Mouse (Mus musculus) intestine, embryonic 16.5 days (tissue): ENCODE measurements around the gene Mbnl1. TPM values are rescaled to one million over a fixed set of nuclear protein-coding genes. Genes with fewer than 3 reads are reported as not detected.
"Not testable (repeated sequence)": the region's sequence is repeated elsewhere in the genome, so short reads cannot be mapped to it uniquely, and the experiment has no call there.

ENCODE experiments used
- ATAC-seq: fragments of 200-750 bp; cut with Nextera tagmentation; 2 replicates; pipeline ENCODE4 v1.8.0; 2017; ENCODE audit warnings: moderate TSS enrichment, moderate library complexity
- H3K27ac ChIP-seq: fragments of 300-500 bp; sonication (generic); 2 replicates; pipeline ENCODE4 v1.5.1; 2014; ENCODE audit warnings: mild to moderate bottlenecking, low read length
- H3K27me3 ChIP-seq: fragments of 300-500 bp; sonication (generic); replicated peaks from 2 replicates; pipeline ENCODE4 v1.6.1; 2014; ENCODE audit warnings: low read length, control low read depth, mixed read lengths; ENCODE audit not compliant: control insufficient read depth, insufficient read depth
- H3K36me3 ChIP-seq: fragments of 300-500 bp; sonication (generic); 2 replicates; pipeline ENCODE4 v1.6.1; 2014; ENCODE audit warnings: low read length, control low read depth; ENCODE audit not compliant: control insufficient read depth, insufficient read depth
- H3K4me1 ChIP-seq: fragments of 300-500 bp; sonication (generic); 2 replicates; pipeline ENCODE4 v1.6.1; 2014; ENCODE audit warnings: low read length, control low read depth, mixed read lengths; ENCODE audit not compliant: control insufficient read depth, insufficient read depth
- H3K4me2 ChIP-seq: fragments of 300-500 bp; sonication (generic); 2 replicates; pipeline ENCODE4 v1.6.1; 2014; ENCODE audit warnings: low read depth, low read length, control low read depth
- H3K4me3 ChIP-seq: fragments of 300-500 bp; sonication (generic); 2 replicates; pipeline ENCODE4 v1.5.1; 2014; ENCODE audit warnings: mild to moderate bottlenecking, low read length
- H3K9ac ChIP-seq: fragments of 300-500 bp; sonication (generic); 2 replicates; pipeline ENCODE4 v1.6.1; 2014; ENCODE audit warnings: low read depth, low read length
- H3K9me3 ChIP-seq: fragments of 300-500 bp; sonication (generic); 2 replicates; pipeline ENCODE4 v1.6.1; 2016; ENCODE audit warnings: low read length, control low read depth; ENCODE audit not compliant: control insufficient read depth
- WGBS: fragments of 180-500 bp; shearing (Covaris S2); extraction: QIAGEN DNeasy Blood & Tissue Kit; methylation state at CpG from one replicate; pipeline ENCODE4 v1.1.7; 2014; 5-methylcytosine and 5-hydroxymethylcytosine counted together
- polyA plus RNA-seq: library from polyadenylated mRNA; unstranded; fragments of >200 nt; fragmentation: Nextera tagmentation; extraction: Ambion mirVana; gene quantifications from 2 replicates; pipeline ENCODE4 v1.2.1, GENCODE M21; 2015

The Mbnl1 gene
- 94.3 and 98.2 TPM in 2 replicates for polyA plus RNA-seq

GRCm38 (mm10) chr3:60472681-60473177 is at the start of gene Mbnl1:
Gene Mbnl1 (plus strand): TSS chr3:60472830.
- no peaks in the 10 kb centered on the region for H3K9me3 ChIP-seq
- H3K27ac ChIP-seq: no peak within 1 kb of the TSS
- 54% methylated on average over 5 of the region's 5 CpGs for WGBS
- H3K27me3 ChIP-seq: no peaks in the 10 kb centered on the region
- no peak within 1 kb of the TSS for H3K9ac ChIP-seq
- no peaks in the 10 kb centered on the region for H3K36me3 ChIP-seq
- no peak within 1 kb of the TSS for H3K4me2 ChIP-seq
- H3K4me1 ChIP-seq: no peaks in the 10 kb centered on the region
- no peak within 1 kb of the TSS for H3K4me3 ChIP-seq
- ATAC-seq: no peak

GRCm38 (mm10) chr3:60424148-60424547 is 48.5 kb upstream of the Mbnl1 start:
- Histone ChIP-seq H3K27ac (no peak overlapping the region), H3K4me3 (no peak overlapping the region), H3K4me1 (no peaks in the 10 kb centered on the region), H3K9ac (no peak overlapping the region), H3K9me3 (no peaks in the 10 kb centered on the region), H3K27me3 (no peaks in the 10 kb centered on the region), H3K36me3 (no peaks in the 10 kb centered on the region), H3K4me2 (no peak overlapping the region)
- no peak for ATAC-seq
- 75% methylated on average over 1 of the region's 1 CpGs for WGBS

GRCm38 (mm10) chr3:60429049-60429448 is 43.6 kb upstream of the Mbnl1 start:
- no peaks in the 10 kb centered on the region for H3K36me3 ChIP-seq
- H3K4me1 ChIP-seq: no peaks in the 10 kb centered on the region
- H3K9ac ChIP-seq: no peak overlapping the region
- no peaks in the 10 kb centered on the region for H3K27me3 ChIP-seq
- no peak overlapping the region for H3K4me3 ChIP-seq
- H3K4me2 ChIP-seq: no peak overlapping the region
- ATAC-seq: no peak
- WGBS: 93% methylated on average over 5 of the region's 5 CpGs
- H3K27ac ChIP-seq: no peak overlapping the region
- H3K9me3 ChIP-seq: no peaks in the 10 kb centered on the region

GRCm38 (mm10) chr3:60437254-60437653 is 35.4 kb upstream of the Mbnl1 start:
- Histone ChIP-seq H3K9me3 (no peaks in the 10 kb centered on the region), H3K4me3 (no peak overlapping the region), H3K4me1 (no peaks in the 10 kb centered on the region), H3K36me3 (no peaks in the 10 kb centered on the region), H3K4me2 (no peak overlapping the region), H3K27me3 (no peaks in the 10 kb centered on the region), H3K27ac (no peak overlapping the region), H3K9ac (no peak overlapping the region)
- ATAC-seq: no peak

- Histone ChIP-seq H3K27me3 (no peaks in the 10 kb centered on the region), H3K9ac (no peak overlapping the region), H3K4me2 (no peak overlapping the region), H3K4me3 (no peak overlapping the region), H3K4me1 (no peaks in the 10 kb centered on the region), H3K36me3 (no peaks in the 10 kb centered on the region), H3K9me3 (no peaks in the 10 kb centered on the region), H3K27ac (no peak overlapping the region)
- peak; percentile 36; the same call in 1 of the 2 replicates for ATAC-seq
- 33% methylated on average over 1 of the region's 1 CpGs for WGBS
Observed at GRCm38 (mm10) chr3:60437678-60438232, 34.9 kb upstream of the Mbnl1 start.

GRCm38 (mm10) chr3:60438715-60439114 is 33.9 kb upstream of the Mbnl1 start:
- WGBS: 100% methylated on average over 1 of the region's 1 CpGs
- no peak for ATAC-seq
- H3K4me2 ChIP-seq: no peak overlapping the region

GRCm38 (mm10) chr3:60461828-60462521 is 10.7 kb upstream of the Mbnl1 start:
- no peak for ATAC-seq
- no peaks in the 10 kb centered on the region for H3K27me3 ChIP-seq
- WGBS: 64% methylated on average over 6 of the region's 6 CpGs

More at GRCm38 (mm10) chr3:60438715-60439114, 33.9 kb upstream of the Mbnl1 start:
- Histone ChIP-seq H3K27ac (no peak overlapping the region), H3K4me3 (no peak overlapping the region), H3K9me3 (no peaks in the 10 kb centered on the region), H3K27me3 (no peaks in the 10 kb centered on the region), H3K9ac (no peak overlapping the region), H3K4me1 (no peaks in the 10 kb centered on the region), H3K36me3 (no peaks in the 10 kb centered on the region)

GRCm38 (mm10) chr3:60468667-60469066 is 4.0 kb upstream of the Mbnl1 start:
- H3K9me3 ChIP-seq, ATAC-seq, H3K27me3 ChIP-seq, H3K4me3 ChIP-seq, H3K4me1 ChIP-seq, H3K9ac ChIP-seq, H3K4me2 ChIP-seq, H3K27ac ChIP-seq, H3K36me3 ChIP-seq: not testable (repeated sequence)
- 75% methylated on average over 2 of the region's 3 CpGs for WGBS

More at GRCm38 (mm10) chr3:60461828-60462521, 10.7 kb upstream of the Mbnl1 start:
- no peak overlapping the region for H3K4me2 ChIP-seq
- H3K36me3 ChIP-seq: no peaks in the 10 kb centered on the region
- no peak overlapping the region for H3K9ac ChIP-seq
- H3K4me1 ChIP-seq: no peaks in the 10 kb centered on the region
- H3K27ac ChIP-seq: no peak overlapping the region
- no peak overlapping the region for H3K4me3 ChIP-seq
- no peaks in the 10 kb centered on the region for H3K9me3 ChIP-seq

- not testable (repeated sequence) for H3K9ac ChIP-seq, H3K9me3 ChIP-seq, H3K36me3 ChIP-seq, H3K27me3 ChIP-seq, ATAC-seq, H3K4me2 ChIP-seq, H3K27ac ChIP-seq, H3K4me1 ChIP-seq, H3K4me3 ChIP-seq
- 66% methylated on average over 2 of the region's 3 CpGs for WGBS
Observed at GRCm38 (mm10) chr3:60469170-60469805, 3.3 kb upstream of the Mbnl1 start.
